Mouse (Mus musculus): ENCODE measurements around the gene Epha8.

Epha8 gene

DNA sequence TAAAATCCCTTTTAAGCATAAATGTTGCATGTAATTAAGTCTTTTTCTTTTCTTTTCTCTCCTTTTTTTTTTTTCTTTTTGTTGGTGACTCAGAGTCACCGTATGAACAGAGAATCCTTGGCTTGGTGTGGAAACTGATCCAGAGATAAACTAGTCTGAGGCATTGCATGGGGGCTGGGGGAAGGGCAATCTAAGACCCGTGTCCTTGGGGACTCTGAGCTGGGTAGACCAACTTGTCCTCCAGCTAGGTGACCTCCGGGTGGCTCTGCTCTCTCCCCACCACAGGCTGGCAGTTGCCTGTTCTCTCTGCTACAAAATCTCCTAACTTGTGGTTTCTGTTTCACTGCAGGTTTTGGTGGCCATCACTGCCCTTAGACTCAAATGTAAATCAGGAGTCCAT, 3.5 kb upstream of the Epha8 start:
- DNase-seq (ENCODE audit: low spot score in 2 of 2) = no peak

DNA sequence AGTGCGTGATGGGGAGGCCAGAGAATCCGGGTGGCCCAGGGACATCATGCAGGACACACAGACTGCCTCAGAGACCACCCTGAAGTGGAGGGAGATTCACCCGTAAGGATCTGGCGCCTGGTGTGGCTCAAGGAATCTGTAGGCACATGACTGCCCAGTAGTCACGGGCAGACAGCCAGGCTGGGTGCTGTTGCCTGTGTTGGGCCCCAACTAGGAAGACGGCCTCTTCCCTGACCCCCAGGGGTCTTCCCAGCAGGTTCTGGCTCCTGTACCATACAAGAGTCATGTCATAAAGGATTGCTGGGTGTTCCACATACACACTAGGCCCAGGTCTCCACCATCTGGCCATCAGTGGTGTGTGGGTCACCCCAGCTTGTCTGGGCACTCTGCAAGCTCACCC, 2.1 kb downstream of the Epha8 start:
- no peak for DNase-seq (ENCODE audit: low spot score in 2 of 2)

DNA sequence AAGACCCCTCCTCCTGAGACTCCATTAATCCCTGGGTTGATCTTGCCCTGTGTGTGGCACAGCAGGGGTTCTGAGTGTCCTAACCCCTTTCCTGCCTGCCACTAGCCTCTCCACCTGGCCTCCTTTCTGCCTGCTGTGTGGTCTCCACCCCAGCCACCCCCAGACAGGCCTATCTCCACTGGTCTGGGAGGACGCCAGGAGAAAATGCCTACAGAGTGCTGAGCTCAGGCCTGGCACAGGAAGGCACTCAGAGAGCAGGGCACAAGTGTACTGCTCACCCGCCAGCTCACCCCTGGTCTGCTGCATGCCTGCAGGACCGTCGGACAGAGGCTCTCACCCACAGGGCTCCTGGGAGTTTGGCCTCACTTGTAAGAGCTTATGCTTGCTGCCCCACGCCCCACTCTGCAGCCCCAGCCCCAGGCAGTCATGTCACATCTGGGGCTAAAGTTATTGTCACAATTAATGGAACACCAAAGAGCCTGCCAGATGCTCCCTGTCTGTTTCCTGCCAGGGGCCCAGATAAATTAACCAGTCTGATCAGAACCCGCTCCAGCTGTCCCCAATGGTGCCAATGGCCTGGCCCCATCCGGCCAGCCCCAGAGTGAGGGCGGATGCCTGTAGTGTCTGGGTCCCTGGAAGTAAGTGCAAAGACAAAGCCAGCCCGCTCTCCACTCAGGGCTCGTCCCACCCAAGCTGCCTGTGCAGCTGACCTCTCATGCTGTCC, 7.2 kb downstream of the Epha8 start:
- no peak for DNase-seq (ENCODE audit: low spot score in 2 of 2)

DNA sequence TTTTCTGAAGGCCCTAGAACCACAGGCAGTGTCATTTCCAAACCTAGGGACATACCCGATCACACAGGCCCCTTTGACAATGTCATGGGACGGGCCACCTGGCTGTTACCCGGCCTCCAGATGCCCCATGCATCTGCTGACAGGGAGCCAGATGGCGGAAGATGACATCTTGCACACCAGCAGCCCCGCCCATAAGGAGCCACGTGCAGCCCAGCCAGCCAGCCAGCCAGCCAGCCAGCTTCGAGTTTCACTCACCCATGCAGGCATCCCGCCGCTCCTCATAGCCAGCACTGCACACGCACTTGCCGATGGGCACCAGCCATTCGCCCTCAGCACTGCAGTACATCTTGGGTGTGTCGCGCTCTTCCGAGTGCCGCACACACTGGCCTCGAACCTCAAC, 11.2 kb downstream of the Epha8 start:
- DNase-seq (ENCODE audit: low spot score in 2 of 2) = no peak

DNA sequence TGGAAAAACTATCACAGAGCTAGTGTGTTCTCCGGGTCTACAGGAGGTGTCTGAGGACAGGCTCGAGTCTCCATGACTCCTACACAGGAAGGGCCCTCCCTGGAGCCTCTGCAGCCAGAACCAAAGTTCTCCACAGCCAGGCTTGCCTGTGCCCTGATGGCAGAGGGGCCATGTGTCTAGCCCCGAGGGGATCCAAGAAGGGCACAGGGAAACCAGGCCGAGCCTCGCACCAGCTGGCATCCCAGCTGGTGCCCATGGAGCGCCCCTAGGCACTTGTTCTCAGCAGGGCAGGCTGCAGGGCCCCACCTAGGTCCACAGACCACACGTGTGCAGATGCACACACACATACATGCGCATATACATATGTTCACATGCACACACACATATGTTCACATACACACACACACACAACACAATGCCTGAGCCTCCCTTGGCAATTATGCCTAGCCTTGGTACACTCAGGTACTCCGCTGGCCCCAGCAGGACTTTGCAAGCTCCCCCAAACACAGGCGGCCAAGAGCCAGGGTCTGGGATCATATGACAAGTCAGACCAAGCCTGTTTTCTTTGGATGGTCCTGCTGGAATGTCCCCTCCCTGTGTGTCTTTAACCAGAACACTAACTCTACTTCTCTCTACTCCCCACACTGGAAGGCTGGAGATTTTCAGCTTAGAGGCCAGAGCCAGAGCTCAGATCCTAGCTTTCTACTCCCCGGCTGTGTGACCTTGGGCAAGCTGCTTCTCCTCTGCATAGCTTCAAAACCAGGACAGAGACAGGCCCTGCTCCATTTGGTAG, 11.9 kb downstream of the Epha8 start:
- no peak for DNase-seq (ENCODE audit: low spot score in 2 of 2)

DNA sequence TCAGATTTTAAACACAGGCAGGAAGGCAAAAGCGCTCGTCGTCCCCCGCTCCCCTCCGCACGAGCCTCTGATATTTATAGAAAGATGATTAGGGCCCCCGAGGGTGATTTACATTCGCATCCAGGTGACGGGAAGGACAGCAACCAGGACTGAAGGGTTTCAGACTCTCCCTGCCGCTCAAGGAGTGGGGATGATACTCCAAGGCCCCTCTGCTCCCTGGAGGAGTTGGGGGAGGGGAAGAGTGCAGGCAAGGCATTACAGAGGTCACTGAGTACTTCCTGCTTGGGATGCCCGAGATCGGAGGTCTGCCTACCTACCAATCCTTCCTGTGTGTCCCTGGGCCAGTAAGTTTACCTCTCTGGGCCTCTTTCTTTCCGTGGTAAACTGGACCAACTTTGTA, 13.4 kb downstream of the Epha8 start:
- DNase-seq (ENCODE audit: low spot score in 2 of 2) = no peak

DNA sequence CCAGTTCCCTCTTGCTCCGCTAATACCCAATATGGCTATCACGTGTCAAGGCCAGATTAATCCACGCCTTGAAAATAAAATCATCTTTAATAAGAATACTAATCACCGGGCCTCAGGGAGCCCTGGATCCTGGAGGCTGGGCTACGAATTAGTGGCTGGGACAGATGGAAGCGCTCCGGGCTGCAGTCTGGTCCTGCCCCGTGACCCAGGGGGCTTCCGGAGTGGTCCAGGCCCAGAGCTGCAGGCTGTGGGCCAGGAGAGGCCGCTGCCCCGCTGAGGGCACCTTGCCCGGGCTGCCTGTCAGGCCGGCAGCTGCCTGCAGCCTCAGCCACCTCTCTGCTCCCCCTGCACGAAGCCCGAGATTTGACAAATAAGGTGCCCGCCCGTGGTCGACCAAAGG, 13.9 kb downstream of the Epha8 start:
- no peak for DNase-seq (ENCODE audit: low spot score in 2 of 2)

DNA sequence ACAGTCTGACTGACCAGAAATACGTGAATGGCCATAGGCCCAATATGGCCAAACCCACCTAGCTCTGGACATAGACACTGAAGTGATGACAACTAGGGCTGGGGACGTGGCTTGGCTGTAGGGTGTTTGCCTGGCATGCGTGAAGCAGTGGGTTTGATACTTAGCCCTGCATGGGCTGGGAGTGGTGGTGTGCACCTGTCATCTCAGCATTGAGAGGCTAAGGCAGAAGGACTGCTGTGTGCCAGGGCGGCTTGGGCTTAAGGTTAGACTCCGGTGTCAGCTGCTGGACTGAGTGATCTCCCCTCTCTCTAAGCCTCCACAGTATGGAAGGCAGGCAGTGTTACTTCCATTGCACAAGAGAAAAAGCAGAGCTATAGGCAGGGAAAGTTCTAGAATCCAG, 18.7 kb downstream of the Epha8 start:
- DNase-seq (ENCODE audit: low spot score in 2 of 2) = no peak

DNA sequence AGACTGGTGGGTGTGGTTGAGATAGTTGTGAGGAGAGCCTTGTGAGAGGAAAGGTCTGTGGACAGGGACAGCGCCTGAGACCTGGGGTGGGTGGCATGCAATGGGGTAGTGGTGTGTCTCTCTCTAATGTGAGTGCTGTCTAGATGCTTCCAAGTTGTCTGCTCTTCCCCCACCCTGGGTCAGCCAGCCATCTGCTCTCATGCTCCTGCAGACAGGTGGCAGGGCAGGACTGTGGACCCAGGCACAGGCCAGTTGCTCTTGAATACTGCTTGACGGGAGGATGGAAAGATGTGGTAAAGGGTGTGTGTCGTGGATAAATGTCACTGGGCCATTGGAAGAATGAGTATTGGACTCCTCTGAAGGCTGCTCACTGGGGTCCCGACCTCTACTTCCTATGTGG, 19.3 kb downstream of the Epha8 start:
- no peak for DNase-seq (ENCODE audit: low spot score in 2 of 2)

DNA sequence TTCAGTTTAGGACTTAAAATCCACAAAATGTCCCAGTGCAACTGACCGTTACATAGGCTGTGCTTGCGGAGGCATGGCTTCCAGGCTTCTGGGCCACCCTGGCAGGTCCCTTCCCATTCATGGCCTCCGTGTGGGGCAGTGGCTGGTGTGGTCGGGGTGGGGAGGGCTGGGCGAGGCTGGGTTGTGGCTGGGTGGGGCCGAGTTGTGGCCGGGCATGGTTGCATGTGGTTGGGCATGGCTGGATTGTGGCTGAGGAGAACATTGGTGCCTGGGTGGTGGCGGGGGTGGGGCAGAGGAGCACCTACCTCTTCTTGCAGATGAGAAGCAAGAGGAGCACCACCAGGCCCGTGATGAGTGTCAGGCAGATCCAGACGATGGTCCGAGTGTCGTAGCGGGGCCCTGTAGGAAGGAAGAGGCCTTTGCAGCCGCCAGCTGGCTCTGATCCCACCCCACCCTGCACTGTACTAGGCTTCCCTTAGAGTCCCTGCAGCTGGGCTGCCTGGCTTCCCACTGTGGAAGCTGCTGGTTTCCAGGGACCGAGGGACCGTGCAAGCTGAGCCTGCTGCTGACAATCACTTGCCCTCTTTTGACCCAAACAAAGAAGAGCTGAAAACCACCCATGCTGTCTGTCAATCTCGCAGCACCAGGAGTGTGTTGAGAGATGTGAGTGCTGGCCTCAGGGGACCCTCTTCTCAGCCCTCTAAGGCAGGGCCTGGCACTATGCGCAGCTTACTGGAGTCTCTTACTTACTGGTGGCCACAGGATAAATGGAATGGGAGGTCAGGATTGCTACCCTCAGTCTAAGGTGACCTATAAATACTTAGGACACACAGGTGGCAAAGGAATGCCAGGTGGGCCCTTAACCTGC, 21.6 kb downstream of the Epha8 start:
- no peak for DNase-seq (ENCODE audit: low spot score in 2 of 2)

DNA sequence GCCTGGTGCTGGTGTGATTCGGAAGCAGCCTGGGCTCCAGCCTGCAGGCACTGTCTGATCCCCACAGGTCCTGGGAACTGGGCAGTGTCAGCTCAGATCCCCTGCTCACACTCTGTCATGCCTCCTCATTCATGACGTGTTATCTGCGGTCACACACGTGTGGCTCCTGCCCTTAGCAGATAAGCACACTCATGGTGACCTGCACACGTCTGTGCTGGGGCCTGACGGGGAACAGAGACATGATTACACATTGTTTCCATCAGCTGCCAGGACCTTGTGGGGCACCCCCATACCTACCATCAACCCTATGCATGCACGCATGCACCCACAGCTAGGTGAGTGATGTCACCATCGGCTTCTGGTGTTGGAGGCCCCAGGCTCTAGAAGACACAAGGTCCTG, 26.1 kb downstream of the Epha8 start:
- no peak for DNase-seq (ENCODE audit: low spot score in 2 of 2)

DNA sequence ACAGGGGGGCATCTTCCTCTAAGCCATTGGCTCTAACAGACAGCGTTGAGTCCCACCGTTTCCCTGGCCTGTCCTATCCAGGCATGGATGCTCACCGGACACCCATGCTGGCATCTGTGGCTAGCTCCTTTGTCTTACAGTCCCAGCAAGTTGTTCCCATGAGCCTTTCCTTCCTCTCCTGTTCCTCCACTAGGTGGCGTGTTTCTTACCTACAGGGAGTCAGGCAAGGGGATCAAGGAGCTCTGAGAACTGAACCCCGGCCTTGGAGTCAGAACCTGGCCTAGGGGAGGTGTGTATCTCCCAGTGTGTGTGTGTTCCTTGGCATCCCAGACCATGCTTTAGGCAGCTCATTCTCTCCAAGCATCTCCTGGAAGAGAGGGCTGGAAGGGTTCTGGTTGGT, 27.7 kb downstream of the Epha8 start:
- DNase-seq (ENCODE audit: low spot score in 2 of 2) = no peak

DNA sequence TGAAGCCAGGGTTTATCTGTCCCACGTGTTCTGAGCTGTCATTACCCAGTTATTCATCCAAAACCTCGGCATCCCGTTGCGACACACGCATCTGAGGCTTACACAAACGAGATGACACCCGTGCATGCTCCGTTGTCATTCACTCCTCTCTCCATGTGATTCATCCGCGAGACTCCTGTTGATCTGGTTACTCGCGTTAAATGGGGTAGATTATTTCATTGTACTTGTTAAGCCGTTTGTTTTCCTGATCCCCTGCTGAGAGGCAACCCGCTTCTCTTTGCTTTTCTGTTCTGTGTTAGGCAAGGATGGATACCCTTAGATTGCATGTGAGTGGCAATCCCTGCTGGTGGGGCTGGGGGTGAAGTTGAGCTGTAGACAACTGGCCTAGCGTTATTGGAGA, 30.8 kb downstream of the Epha8 start:
- DNase-seq (ENCODE audit: low spot score in 2 of 2) = no peak

DNA sequence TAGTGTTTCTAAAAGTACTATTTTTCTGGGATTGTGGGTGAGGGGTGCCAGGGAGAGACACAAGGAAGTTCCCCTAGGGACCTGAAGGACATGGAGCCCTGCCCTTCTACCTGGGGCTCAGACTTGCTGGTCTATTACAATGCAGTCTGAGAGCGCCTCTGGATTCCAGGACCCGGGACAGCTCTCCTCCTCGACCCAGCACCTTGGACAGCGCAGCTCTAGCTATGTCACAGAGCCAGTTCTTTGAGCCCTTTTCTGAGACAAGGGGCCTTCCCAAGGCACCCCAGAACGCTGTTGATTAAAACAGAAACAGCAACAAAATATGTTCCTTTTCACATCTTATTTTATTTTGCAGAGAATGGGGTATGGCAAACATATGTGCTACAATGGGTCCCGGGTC, 32.1 kb downstream of the Epha8 start:
- no peak for DNase-seq (ENCODE audit: low spot score in 2 of 2)

DNA sequence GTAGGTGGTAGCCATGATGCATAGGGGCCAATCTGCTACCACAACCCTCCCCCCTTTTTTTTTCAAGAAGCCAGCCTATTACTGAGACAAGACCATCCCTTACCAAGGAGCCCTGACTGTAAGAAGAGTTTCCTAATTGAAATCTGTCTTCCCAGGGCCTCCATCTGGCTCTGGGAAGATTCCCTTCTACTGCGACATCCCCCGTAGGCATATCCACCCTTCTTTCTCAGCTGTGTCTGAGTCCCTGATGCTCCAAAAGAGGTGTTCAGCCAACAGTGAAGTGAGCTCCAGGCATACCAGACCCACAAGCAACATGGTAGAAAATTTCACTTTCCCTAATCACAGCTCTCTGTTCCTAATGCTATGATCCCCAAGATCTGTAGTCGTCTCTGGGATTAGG, 37.1 kb downstream of the Epha8 start:
- DNase-seq (ENCODE audit: low spot score in 2 of 2) = no peak

DNA sequence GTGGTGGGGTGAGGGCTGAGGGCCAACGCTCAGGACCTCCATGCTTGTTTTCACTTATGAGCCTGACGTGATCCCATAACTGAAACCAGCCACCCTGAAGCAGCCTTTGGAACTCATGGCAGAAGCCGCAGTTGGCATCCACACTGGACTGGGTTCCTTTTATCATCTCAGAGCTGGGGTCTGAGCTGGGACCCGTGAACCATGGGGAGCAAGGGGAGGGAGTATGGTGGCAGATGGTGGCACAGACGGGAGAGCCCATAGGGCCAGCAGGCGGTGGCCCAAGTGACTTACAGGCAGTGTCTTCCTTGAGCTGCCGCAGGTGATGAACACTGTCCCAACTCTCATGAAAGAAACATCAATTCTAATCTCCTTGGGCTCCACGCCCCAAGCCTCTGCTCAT, 37.8 kb downstream of the Epha8 start:
- no peak for DNase-seq (ENCODE audit: low spot score in 2 of 2)

DNA sequence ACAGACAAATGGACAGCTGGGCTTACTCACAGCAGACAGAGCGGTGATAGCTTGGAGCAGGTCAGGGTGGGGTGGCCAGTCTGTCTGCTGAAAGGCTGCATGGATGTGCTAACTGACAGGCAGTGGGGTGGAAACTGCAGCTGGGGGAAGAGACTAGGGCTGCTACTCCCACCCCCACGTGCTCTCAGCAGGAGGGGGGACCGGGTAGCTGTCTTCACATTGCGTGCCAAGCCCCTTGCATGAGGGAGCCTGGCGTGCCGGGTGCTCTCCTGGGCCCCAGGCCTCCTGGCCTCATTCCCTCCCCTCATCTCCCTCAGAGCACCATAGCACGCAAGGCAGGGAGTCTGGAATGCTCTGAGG, 39.5 kb downstream of the Epha8 start:
- DNase-seq (ENCODE audit: low spot score in 2 of 2) = no peak

DNA sequence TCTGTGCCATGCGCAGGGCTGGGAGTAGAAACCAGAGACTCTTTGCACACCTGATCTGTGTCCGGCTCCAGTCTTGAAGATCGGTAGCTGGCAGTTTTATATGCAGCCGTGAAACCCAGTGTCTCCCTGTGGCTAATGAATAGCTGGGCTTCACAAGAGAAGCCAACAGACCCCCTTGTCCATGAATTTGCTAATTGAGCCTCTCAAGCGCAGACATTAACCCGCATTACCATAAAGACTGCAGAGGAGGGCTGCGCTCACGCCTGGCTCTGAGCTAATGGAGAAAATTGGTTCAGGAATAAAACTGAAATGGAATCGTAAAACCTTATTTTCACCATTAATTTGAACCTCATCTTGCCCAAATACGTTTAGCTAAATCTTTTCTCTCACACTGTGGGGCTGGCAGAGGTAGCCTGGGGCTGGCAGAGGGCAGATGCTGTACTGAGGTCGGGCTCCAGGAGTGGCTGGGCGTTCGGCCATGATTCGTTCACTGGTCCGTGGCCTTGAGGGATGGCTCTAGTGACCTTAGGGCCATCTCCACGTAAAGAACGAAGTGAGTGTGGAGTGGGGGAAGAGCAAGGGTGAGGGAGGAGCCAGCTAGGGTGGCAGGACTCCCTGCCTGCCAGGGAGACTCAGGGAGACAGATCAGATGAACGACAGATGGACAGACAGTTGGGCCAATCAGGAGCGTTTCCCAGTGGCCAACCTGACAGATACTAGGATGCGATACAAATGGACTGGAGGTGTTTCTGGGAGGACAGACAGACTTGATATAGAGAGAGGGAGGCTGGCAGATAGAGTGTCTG, 40.1 kb downstream of the Epha8 start:
- no peak for DNase-seq (ENCODE audit: low spot score in 2 of 2)

DNA sequence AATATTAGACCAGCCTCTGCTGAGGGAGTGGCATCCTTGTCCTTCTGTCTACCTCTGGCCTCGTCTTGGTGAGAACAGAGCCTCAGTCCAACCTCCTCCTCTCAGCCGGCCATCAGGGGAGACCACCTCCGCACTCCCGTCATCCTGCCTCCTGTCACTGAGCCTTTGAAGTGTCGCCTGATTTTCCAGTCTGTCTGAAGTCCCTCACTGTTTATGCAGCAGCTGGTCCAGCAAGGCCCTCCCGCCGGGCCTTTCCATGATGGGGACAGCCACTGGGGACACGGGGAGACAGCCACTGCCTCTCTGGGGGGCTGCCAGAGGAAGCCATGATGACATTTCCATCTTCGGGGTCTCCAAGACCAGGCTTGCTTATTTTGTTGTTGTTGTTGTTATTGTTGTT, 43.8 kb downstream of the Epha8 start:
- no peak for DNase-seq (ENCODE audit: low spot score in 2 of 2)

DNA sequence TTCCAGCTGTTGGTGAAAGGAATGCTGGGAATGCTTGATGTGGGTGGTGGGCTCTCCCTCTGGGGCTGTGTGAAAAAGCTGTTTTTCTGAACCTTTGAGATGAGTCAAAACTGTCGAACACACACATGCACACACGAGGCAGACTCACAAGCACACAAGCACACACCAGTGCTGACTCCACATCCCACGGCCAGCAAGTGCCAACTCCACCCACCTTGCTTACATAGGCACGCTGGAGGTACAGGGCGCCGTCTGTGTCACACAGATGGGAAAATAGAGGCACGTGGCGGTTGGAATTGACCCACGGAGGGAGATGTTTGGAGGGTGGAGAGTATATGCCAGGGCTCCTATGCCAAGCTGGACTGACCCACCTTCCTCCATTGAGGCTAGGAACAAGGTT, 44.8 kb downstream of the Epha8 start:
- DNase-seq (ENCODE audit: low spot score in 2 of 2) = no peak

DNA sequence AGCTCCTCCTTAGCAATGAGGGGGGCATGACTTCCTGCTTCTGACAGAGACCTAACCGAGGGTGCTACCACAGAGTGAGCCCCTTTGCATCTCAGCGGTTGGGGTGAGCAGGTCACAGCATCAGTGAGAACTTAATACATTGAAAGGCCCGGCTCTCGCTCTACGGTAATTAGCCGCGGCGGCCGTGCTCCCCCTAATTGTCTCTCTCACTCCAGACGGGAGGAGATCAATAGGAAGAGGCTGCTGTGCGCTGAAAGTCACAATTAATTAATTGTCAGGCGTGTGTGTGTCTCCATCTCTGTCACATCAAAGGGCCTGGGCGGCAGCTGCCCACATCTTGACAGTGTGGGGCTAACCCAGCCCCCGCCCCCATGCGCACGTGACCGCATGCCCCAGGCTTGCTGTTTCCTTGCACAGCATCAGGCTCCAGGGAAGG, 45.4 kb downstream of the Epha8 start:
- DNase-seq (ENCODE audit: low spot score in 2 of 2) = no peak

DNA sequence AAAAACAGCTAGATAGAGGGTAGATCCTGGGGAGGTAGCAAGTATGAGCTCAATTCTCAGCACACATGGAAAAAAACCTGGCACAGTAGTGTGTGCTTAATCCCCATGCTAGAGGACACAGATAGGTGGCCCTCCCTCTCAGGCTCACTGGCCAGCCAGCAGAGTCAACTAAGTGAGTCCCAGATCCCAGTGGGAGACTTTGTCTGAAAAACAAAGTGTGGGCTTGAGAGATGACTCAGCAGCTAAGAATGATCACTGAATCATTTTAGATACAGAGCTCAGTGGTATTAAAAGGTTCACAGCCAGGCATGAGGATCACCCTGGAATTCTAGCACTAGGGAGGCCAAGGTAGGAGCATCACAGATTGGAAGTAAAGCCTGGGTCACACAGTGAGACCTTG, 48.8 kb downstream of the Epha8 start:
- DNase-seq (ENCODE audit: low spot score in 2 of 2) = no peak
